Mouse (Mus musculus) erythroblast, embryonic 14.5 days (primary cell): ENCODE data around the gene Adamtsl5.

Source experiments
- GATA1 ChIP-seq: IDR thresholded peaks from 2 replicates; pipeline ENCODE4 v1.6.1; 2012; ENCODE audit warnings: low read length, inconsistent platforms, mixed read lengths
- TAL1 ChIP-seq: IDR thresholded peaks from 3 replicates; pipeline ENCODE4 v1.6.1; 2012; ENCODE audit warnings: low read length, inconsistent platforms, mixed read lengths

GRCm38 (mm10) chr10:80390697-80391096 lies 42.5 kb upstream of the Adamtsl5 start:
- TF ChIP-seq GATA1 (no peak), TAL1 (no peak)
